Mouse (Mus musculus) stomach, embryonic 14.5 days (tissue): ENCODE measurements around the gene Samd4. TPM values are rescaled to one million over a fixed set of nuclear protein-coding genes. Genes with fewer than 3 reads are reported as not detected.

Source experiments
- ATAC-seq: fragments of 200-750 bp; cut with Nextera tagmentation; 2 replicates; pipeline ENCODE4 v1.8.0; 2017; ENCODE audit warnings: low read depth, moderate TSS enrichment; ENCODE audit not compliant: insufficient number of reproducible peaks, insufficient read depth, low FRiP score
- H3K27ac ChIP-seq: fragments of 300-500 bp; sonication (generic); 2 replicates; pipeline ENCODE4 v1.5.1; 2014; ENCODE audit warnings: mild to moderate bottlenecking, low read length, moderate library complexity, mixed read lengths
- H3K27me3 ChIP-seq: fragments of 300-500 bp; sonication (generic); 2 replicates; pipeline ENCODE4 v1.6.1; 2014; ENCODE audit warnings: low read length, control low read depth, mixed read lengths; ENCODE audit not compliant: control insufficient read depth, insufficient read depth
- H3K36me3 ChIP-seq: fragments of 300-500 bp; sonication (generic); 2 replicates; pipeline ENCODE4 v1.6.1; 2014; ENCODE audit warnings: mild to moderate bottlenecking, control low read depth, low read length, moderate library complexity, mixed read lengths; ENCODE audit not compliant: control insufficient read depth, insufficient read depth
- H3K4me1 ChIP-seq: fragments of 300-500 bp; sonication (generic); 2 replicates; pipeline ENCODE4 v1.6.1; 2014; ENCODE audit warnings: low read length, control low read depth, mixed read lengths; ENCODE audit not compliant: control insufficient read depth, insufficient read depth
- H3K4me2 ChIP-seq: fragments of 300-500 bp; sonication (generic); replicated peaks from 2 replicates; pipeline ENCODE4 v1.6.1; 2014; ENCODE audit warnings: low read depth, low read length, control low read depth
- H3K4me3 ChIP-seq: fragments of 300-500 bp; sonication (generic); 2 replicates; pipeline ENCODE4 v1.5.1; 2014; ENCODE audit warnings: low read depth, low read length, control low read depth
- H3K9ac ChIP-seq: fragments of 300-500 bp; sonication (generic); replicated peaks from 2 replicates; pipeline ENCODE4 v1.6.1; 2014; ENCODE audit warnings: low read depth, mild to moderate bottlenecking, control low read depth, low read length, moderate library complexity, mixed read lengths
- H3K9me3 ChIP-seq: fragments of 300-500 bp; sonication (generic); 2 replicates; pipeline ENCODE4 v1.6.1; 2016; ENCODE audit warnings: low read depth, low read length, control low read depth; ENCODE audit not compliant: control insufficient read depth
- WGBS: fragments of 180-500 bp; shearing (Covaris S2); extraction: QIAGEN DNeasy Blood & Tissue Kit; methylation state at CpG from one replicate; pipeline ENCODE4 v1.1.7; 2014; 5-methylcytosine and 5-hydroxymethylcytosine counted together
- polyA plus RNA-seq: library from polyadenylated mRNA; unstranded; fragments of >200 nt; fragmentation: Nextera tagmentation; extraction: Ambion mirVana; gene quantifications from 2 replicates; pipeline ENCODE4 v1.2.1, GENCODE M21; 2014

Samd4 gene
- polyA plus RNA-seq, 1 experiment from 2014 or later: 7.3 TPM

GRCm38 (mm10) chr14:46964074-46964872 lies 81.6 kb downstream of the Samd4 start:
- no peak for ATAC-seq
- Histone ChIP-seq H3K27ac (no peak overlapping the region), H3K27me3 (no peaks in the 10 kb centered on the region), H3K9ac (no peak overlapping the region), H3K9me3 (no peaks in the 10 kb centered on the region), H3K4me2 (no peak overlapping the region), H3K4me1 (0 out of 2 replicates have a peak, but pooled peaks cover 2% of the 10 kb centered on the region), H3K36me3 (no peaks in the 10 kb centered on the region), H3K4me3 (no peak overlapping the region)
- WGBS: 92% methylated on average over 2 of the region's 2 CpGs

GRCm38 (mm10) chr14:46966206-46966605 lies 83.6 kb downstream of the Samd4 start:
- H3K4me1 ChIP-seq: 0 out of 2 replicates have a peak, but pooled peaks cover 2% of the 10 kb centered on the region
- no peak for ATAC-seq
- no peaks in the 10 kb centered on the region for H3K36me3 ChIP-seq
- H3K9me3 ChIP-seq: no peaks in the 10 kb centered on the region
- no peak overlapping the region for H3K4me3 ChIP-seq
- H3K27me3 ChIP-seq: no peaks in the 10 kb centered on the region
- 53% methylated on average over 10 of the region's 10 CpGs for WGBS
- H3K27ac ChIP-seq: no peak overlapping the region
- H3K9ac ChIP-seq: no peak overlapping the region
- no peak overlapping the region for H3K4me2 ChIP-seq

- no peak overlapping the region for H3K4me2 ChIP-seq
- H3K9me3 ChIP-seq: no peaks in the 10 kb centered on the region
- no peak overlapping the region for H3K4me3 ChIP-seq
- 0 out of 2 replicates have a peak, but pooled peaks cover 2% of the 10 kb centered on the region for H3K4me1 ChIP-seq
- no peaks in the 10 kb centered on the region for H3K27me3 ChIP-seq
- no peak for ATAC-seq
- no peaks in the 10 kb centered on the region for H3K36me3 ChIP-seq
- H3K27ac ChIP-seq: no peak overlapping the region
- H3K9ac ChIP-seq: no peak overlapping the region
- WGBS: 63% methylated on average over 11 of the region's 11 CpGs
Observed at GRCm38 (mm10) chr14:46968046-46968445, 85.4 kb downstream of the Samd4 start.

- Histone ChIP-seq H3K9ac (no peak overlapping the region), H3K4me2 (no peak overlapping the region), H3K4me1 (no peaks in the 10 kb centered on the region), H3K36me3 (no peaks in the 10 kb centered on the region), H3K27me3 (no peaks in the 10 kb centered on the region), H3K4me3 (no peak overlapping the region), H3K27ac (no peak overlapping the region), H3K9me3 (no peaks in the 10 kb centered on the region)
- 59% methylated on average over 3 of the region's 3 CpGs for whole genome bisulfite sequencing
- no peak for ATAC-seq
Observed at GRCm38 (mm10) chr14:46970673-46971072, 88.0 kb downstream of the Samd4 start.

- no peak for ATAC-seq
- H3K4me1 ChIP-seq: no peaks in the 10 kb centered on the region
- H3K27ac ChIP-seq: no peak overlapping the region
- no peaks in the 10 kb centered on the region for H3K27me3 ChIP-seq
- H3K36me3 ChIP-seq: no peaks in the 10 kb centered on the region
- no peak overlapping the region for H3K9ac ChIP-seq
- H3K9me3 ChIP-seq: no peaks in the 10 kb centered on the region
- no peak overlapping the region for H3K4me2 ChIP-seq
- no peak overlapping the region for H3K4me3 ChIP-seq
- WGBS: 81% methylated on average over 2 of the region's 2 CpGs
Observed at GRCm38 (mm10) chr14:46971802-46972201, 89.1 kb downstream of the Samd4 start.

GRCm38 (mm10) chr14:46974874-46975273 lies 92.2 kb downstream of the Samd4 start:
- Histone ChIP-seq H3K4me2 (no peak overlapping the region), H3K36me3 (no peaks in the 10 kb centered on the region), H3K27ac (no peak overlapping the region), H3K4me1 (no peaks in the 10 kb centered on the region), H3K9me3 (no peaks in the 10 kb centered on the region), H3K9ac (no peak overlapping the region), H3K4me3 (no peak overlapping the region), H3K27me3 (no peaks in the 10 kb centered on the region)
- no peak for ATAC-seq
- WGBS: 51% methylated on average over 9 of the region's 9 CpGs

- no peaks in the 10 kb centered on the region for H3K9me3 ChIP-seq
- H3K27me3 ChIP-seq: no peaks in the 10 kb centered on the region
- no peak overlapping the region for H3K4me2 ChIP-seq
- WGBS: 70% methylated on average over 4 of the region's 4 CpGs
- H3K36me3 ChIP-seq: no peaks in the 10 kb centered on the region
- H3K4me1 ChIP-seq: no peaks in the 10 kb centered on the region
- H3K4me3 ChIP-seq: no peak overlapping the region
- H3K9ac ChIP-seq: no peak overlapping the region
- H3K27ac ChIP-seq: no peak overlapping the region
- no peak for ATAC-seq
Observed at GRCm38 (mm10) chr14:46975969-46976368, 93.3 kb downstream of the Samd4 start.

GRCm38 (mm10) chr14:46976712-46977111 lies 94.1 kb downstream of the Samd4 start:
- H3K27ac ChIP-seq: no peak overlapping the region
- no peak overlapping the region for H3K4me3 ChIP-seq
- H3K4me1 ChIP-seq: no peaks in the 10 kb centered on the region
- no peaks in the 10 kb centered on the region for H3K9me3 ChIP-seq
- 61% methylated on average over 11 of the region's 11 CpGs for WGBS
- no peaks in the 10 kb centered on the region for H3K36me3 ChIP-seq
- no peaks in the 10 kb centered on the region for H3K27me3 ChIP-seq
- no peak overlapping the region for H3K9ac ChIP-seq
- no peak overlapping the region for H3K4me2 ChIP-seq
- ATAC-seq: no peak

GRCm38 (mm10) chr14:46977660-46978059 lies 95.0 kb downstream of the Samd4 start:
- no peaks in the 10 kb centered on the region for H3K36me3 ChIP-seq
- H3K9ac ChIP-seq: no peak overlapping the region
- no peak overlapping the region for H3K4me3 ChIP-seq
- 72% methylated on average over 10 of the region's 10 CpGs for WGBS
- no peaks in the 10 kb centered on the region for H3K27me3 ChIP-seq
- no peaks in the 10 kb centered on the region for H3K4me1 ChIP-seq
- ATAC-seq: no peak
- H3K4me2 ChIP-seq: no peak overlapping the region
- no peak overlapping the region for H3K27ac ChIP-seq
- H3K9me3 ChIP-seq: no peaks in the 10 kb centered on the region
